Mouse (Mus musculus): Measurements from ENCODE around the gene Naaladl2.

DNA sequence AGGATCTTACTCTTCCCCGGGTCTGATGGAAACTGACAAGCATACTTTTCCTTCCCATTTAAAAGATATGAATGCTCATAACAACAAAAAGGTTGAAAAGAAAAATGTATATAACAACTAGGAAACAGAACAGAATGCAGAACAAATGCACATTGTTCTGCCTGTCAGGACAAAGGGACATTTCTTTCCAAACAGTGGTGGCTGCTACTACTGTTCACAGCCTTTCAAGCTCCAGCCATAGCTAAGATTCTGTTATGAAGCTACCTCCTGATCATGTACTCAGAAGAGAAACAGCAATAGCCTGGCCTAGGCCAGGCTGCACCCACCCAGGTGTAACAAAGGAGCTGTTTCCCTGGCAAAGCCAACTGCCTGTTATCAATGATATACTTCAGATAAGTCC, 271.8 kb downstream of the Naaladl2 start:
- TF ChIP-seq CTCF (IDR thresholded peaks at IDR 0.05; ENCODE audit: low read depth, low read length) (no peak), POLR2A (IDR thresholded peaks at IDR 0.05; ENCODE audit: borderline replicate concordance, low read depth, low read length) (no peak)

Measured in bone marrow macrophage, adult 2 months (primary cell).